In genomic region chr2:173247911-173248310, GRCm38 (mm10) we compare ENCODE assay signal across 20 mouse cellular contexts. TPM values are rescaled to one million over a fixed set of nuclear protein-coding genes. Genes with fewer than 3 reads are reported as not detected.
DNase-seq lines count a peak whose midpoint lies in the region; ATAC-seq lines count a peak whose summit lies in the region.
"Had no signal": no experiment of that assay in that cellular context is flagged by ENCODE, and none has a peak within 500 bp of the region (broad histone marks: within the 10 kb centered on the region; RNA-seq: fewer than 3 reads in every experiment).

No protein-coding gene starts in this region.

- no peaks in the 10 kb centered on the region for H3K36me3 ChIP-seq in intestine, embryonic 14.5 days (ENCODE audit: control insufficient read depth, insufficient read depth, low read length)
- H3K36me3 ChIP-seq in intestine, embryonic 16.5 days (ENCODE audit: control insufficient read depth, insufficient read depth, low read length) = no peaks in the 10 kb centered on the region
- H3K36me3 ChIP-seq in embryonic facial prominence, embryonic 13.5 days = no peaks in the 10 kb centered on the region
- H3K36me3 ChIP-seq: forebrain, embryonic 15.5 days; limb, embryonic 15.5 days; midbrain, embryonic 10.5 days; neural tube, embryonic 12.5 days had no signal

- peak overlapping the region; percentile 54 for H3K27ac ChIP-seq in intestine, embryonic 14.5 days (ENCODE audit: low read depth)
- no peak overlapping the region for H3K27ac ChIP-seq in intestine, embryonic 16.5 days (ENCODE audit: low read length)
- H3K27ac ChIP-seq in embryonic facial prominence, embryonic 13.5 days = 0 out of 2 replicates have a peak overlapping the region, but pooled peaks have one; percentile 18
- H3K27ac ChIP-seq: forebrain, embryonic 15.5 days; limb, embryonic 15.5 days; neural tube, embryonic 12.5 days had no signal

- H3K4me1 ChIP-seq in intestine, embryonic 14.5 days (replicated peaks; ENCODE audit: control insufficient read depth, insufficient read depth, low read length) = peaks cover 82% of the 10 kb centered on the region
- H3K4me1 ChIP-seq in intestine, embryonic 16.5 days (ENCODE audit: control insufficient read depth, insufficient read depth, low read length) = peaks cover 67% of the 10 kb centered on the region
- peaks cover 89% of the 10 kb centered on the region for H3K4me1 ChIP-seq in embryonic facial prominence, embryonic 13.5 days

- no peak for DNase-seq in intestine, embryonic 14.5 days (ENCODE audit: low spot score)
- DNase-seq in ES-CJ7 (ENCODE audit: low read depth, low spot score) = peak; percentile 66
- DNase-seq in kidney, postnatal 14 days = peak; percentile 67
- no peak for DNase-seq in spleen, adult 12 weeks (ENCODE audit: low spot score)
- no peak for DNase-seq in right cerebral cortex, postnatal 25 days
- DNase-seq: adrenal gland, adult 2 months; cerebellum, adult 9-11 months; gastrocnemius, postnatal 10 days; heart, postnatal 10 days; right cerebral cortex, adult 18-20 months; thymus, postnatal 36 days had no signal

- ATAC-seq in intestine, embryonic 14.5 days (replicated peaks; ENCODE audit: low FRiP score, low TSS enrichment, low read depth) = no peak
- no peak for ATAC-seq in intestine, embryonic 16.5 days
- ATAC-seq in embryonic facial prominence, embryonic 13.5 days (ENCODE audit: insufficient number of reproducible peaks, insufficient read depth, low FRiP score, low TSS enrichment, low read depth) = no peak
- ATAC-seq: CD4-positive, CD25-positive, alpha-beta regulatory T cell, adult 4 months; forebrain, embryonic 15.5 days; lung, postnatal 0 days had no signal

- no peak overlapping the region for H3K9ac ChIP-seq in intestine, embryonic 14.5 days (ENCODE audit: low read length)
- no peak overlapping the region for H3K9ac ChIP-seq in intestine, embryonic 16.5 days (ENCODE audit: low read depth, low read length)
- H3K9ac ChIP-seq in embryonic facial prominence, embryonic 13.5 days = no peak overlapping the region
- H3K9ac ChIP-seq: forebrain, embryonic 15.5 days; limb, embryonic 15.5 days; neural tube, embryonic 12.5 days had no signal

- no peak overlapping the region for H3K4me2 ChIP-seq in intestine, embryonic 14.5 days (ENCODE audit: low read length)
- no peak overlapping the region for H3K4me2 ChIP-seq in intestine, embryonic 16.5 days (ENCODE audit: low read depth, low read length)
- no peak overlapping the region for H3K4me2 ChIP-seq in embryonic facial prominence, embryonic 13.5 days
- H3K4me2 ChIP-seq: forebrain, embryonic 15.5 days; limb, embryonic 15.5 days; neural tube, embryonic 12.5 days had no signal

- WGBS in intestine, embryonic 14.5 days = 21% methylated on average over 2 of the region's 2 CpGs
- WGBS in intestine, embryonic 16.5 days = 36% methylated on average over 2 of the region's 2 CpGs
- 49% methylated on average over 2 of the region's 2 CpGs for WGBS in embryonic facial prominence, embryonic 13.5 days

- H3K27me3 ChIP-seq in intestine, embryonic 14.5 days (replicated peaks; ENCODE audit: control insufficient read depth, insufficient read depth, low read length) = no peaks in the 10 kb centered on the region
- H3K27me3 ChIP-seq in intestine, embryonic 16.5 days (replicated peaks; ENCODE audit: control insufficient read depth, insufficient read depth, low read length) = no peaks in the 10 kb centered on the region
- no peaks in the 10 kb centered on the region for H3K27me3 ChIP-seq in embryonic facial prominence, embryonic 13.5 days
- H3K27me3 ChIP-seq: forebrain, embryonic 15.5 days; limb, embryonic 15.5 days; neural tube, embryonic 12.5 days had no signal

- H3K4me3 ChIP-seq in intestine, embryonic 14.5 days (ENCODE audit: low read depth, low read length) = no peak overlapping the region
- H3K4me3 ChIP-seq in intestine, embryonic 16.5 days (ENCODE audit: low read length) = no peak overlapping the region
- no peak overlapping the region for H3K4me3 ChIP-seq in embryonic facial prominence, embryonic 13.5 days
- H3K4me3 ChIP-seq: forebrain, embryonic 15.5 days; limb, embryonic 15.5 days; midbrain, embryonic 10.5 days; neural tube, embryonic 12.5 days had no signal

- H3K9me3 ChIP-seq in intestine, embryonic 14.5 days (ENCODE audit: control insufficient read depth, low read length) = no peaks in the 10 kb centered on the region
- no peaks in the 10 kb centered on the region for H3K9me3 ChIP-seq in intestine, embryonic 16.5 days (ENCODE audit: control insufficient read depth, low read length)
- no peaks in the 10 kb centered on the region for H3K9me3 ChIP-seq in embryonic facial prominence, embryonic 13.5 days
- H3K9me3 ChIP-seq: forebrain, embryonic 15.5 days; limb, embryonic 15.5 days; midbrain, embryonic 10.5 days; neural tube, embryonic 12.5 days had no signal

RNA-seq across cellular contexts. Expression of gene Pmepa1, which starts 28.4 kb away (rescaled TPM):
- polyA plus RNA-seq in intestine, embryonic 14.5 days (2014; fragmentation: Nextera tagmentation; extraction: Ambion mirVana) = 10.4 and 12.0 TPM in 2 replicates
- 4.4 and 4.6 TPM in 2 replicates for polyA plus RNA-seq in intestine, embryonic 16.5 days (2015; fragmentation: Nextera tagmentation; extraction: Ambion mirVana)
- polyA plus RNA-seq in embryonic facial prominence, embryonic 13.5 days (2015; fragmentation: Nextera tagmentation; extraction: Ambion mirVana) = 6.3 and 7.3 TPM in 2 replicates

RNA-seq across cellular contexts. Expression of gene Zbp1, which starts 29.2 kb away (rescaled TPM):
- 0.65 and 0.90 TPM in 2 replicates for polyA plus RNA-seq in intestine, embryonic 14.5 days (2014; fragmentation: Nextera tagmentation; extraction: Ambion mirVana)
- polyA plus RNA-seq in intestine, embryonic 16.5 days (2015; fragmentation: Nextera tagmentation; extraction: Ambion mirVana) = 0.65 and 1.9 TPM in 2 replicates
- polyA plus RNA-seq in embryonic facial prominence, embryonic 13.5 days (2015; fragmentation: Nextera tagmentation; extraction: Ambion mirVana) = 0.13 TPM in 1 of 2 replicates, not detected in the other
- polyA plus RNA-seq: embryonic facial prominence, embryonic 11.5 days had no signal

Comparison
In these comparisons a context has a peak if more than half of its experiments do, and no peak if none do; other contexts are left out.
1. DNase-seq: peak in ES-CJ7 (single experiment) and kidney, postnatal 14 days (single experiment); none in intestine, embryonic 14.5 days (single experiment), spleen, adult 12 weeks (single experiment) and right cerebral cortex, postnatal 25 days (single experiment).